Mouse (Mus musculus) frontal cortex, postnatal 25 days (tissue): ENCODE data around the gene Gm11146.

Experiments used
- DNase-seq, 2 experiments: peaks; one replicate each; pipeline ENCODE4 v3.0.0; 2022; ENCODE audit warnings: low spot score in 2 of 2

Gene Gm11146

GRCm38 (mm10) chr16:77556446-77557105 is 45.3 kb downstream of the Gm11146 start:
- DNase-seq, result no peak

GRCm38 (mm10) chr16:77551051-77551450 is 50.8 kb downstream of the Gm11146 start:
- no peak for DNase-seq
